Mouse (Mus musculus) heart, embryonic 16.5 days (tissue): ENCODE measurements around the gene Gpank1. TPM values are rescaled to one million over a fixed set of nuclear protein-coding genes. Genes with fewer than 3 reads are reported as not detected.

Experiments used
- ATAC-seq: fragments of 200-750 bp; cut with Nextera tagmentation; replicated peaks from 2 replicates; pipeline ENCODE4 v1.8.0; 2017; ENCODE audit warnings: moderate number of reproducible peaks; ENCODE audit not compliant: insufficient read depth, low FRiP score; ENCODE audit errors: extremely low read depth
- H3K27ac ChIP-seq: fragments of 300-500 bp; sonication (generic); 2 replicates; pipeline ENCODE4 v1.5.1; 2014; ENCODE audit warnings: mild to moderate bottlenecking, low read length, control low read depth, moderate library complexity
- H3K27me3 ChIP-seq: fragments of 300-500 bp; sonication (generic); 2 replicates; pipeline ENCODE4 v1.6.1; 2014; ENCODE audit warnings: low read length, mixed read lengths; ENCODE audit not compliant: control insufficient read depth, insufficient read depth
- H3K36me3 ChIP-seq: fragments of 300-500 bp; sonication (generic); 2 replicates; pipeline ENCODE4 v1.6.1; 2014; ENCODE audit not compliant: control insufficient read depth, insufficient read depth
- H3K4me1 ChIP-seq: fragments of 300-500 bp; sonication (generic); 2 replicates; pipeline ENCODE4 v1.6.1; 2014; ENCODE audit warnings: low read length, mixed read lengths; ENCODE audit not compliant: control insufficient read depth, insufficient read depth
- H3K4me2 ChIP-seq: fragments of 300-500 bp; sonication (generic); 2 replicates; pipeline ENCODE4 v1.6.1; 2014; ENCODE audit warnings: low read depth, mild to moderate bottlenecking, control low read depth, low read length
- H3K4me3 ChIP-seq: fragments of 300-500 bp; sonication (generic); 2 replicates; pipeline ENCODE4 v1.5.1; 2014; ENCODE audit warnings: mild to moderate bottlenecking, control low read depth, low read length
- H3K9ac ChIP-seq: fragments of 300-500 bp; sonication (generic); 2 replicates; pipeline ENCODE4 v1.6.1; 2014; ENCODE audit warnings: low read length, control low read depth
- H3K9me3 ChIP-seq: fragments of 300-500 bp; sonication (generic); replicated peaks from 2 replicates; pipeline ENCODE4 v1.6.1; 2016; ENCODE audit warnings: low read length; ENCODE audit not compliant: control insufficient read depth
- WGBS: fragments of 180-500 bp; shearing (Covaris S2); extraction: QIAGEN DNeasy Blood & Tissue Kit; methylation state at CpG from one replicate; pipeline ENCODE4 v1.1.7; 2014; 5-methylcytosine and 5-hydroxymethylcytosine counted together
- polyA plus RNA-seq: library from polyadenylated mRNA; unstranded; fragments of >200 nt; fragmentation: Nextera tagmentation; extraction: Ambion mirVana; gene quantifications from 2 replicates; pipeline ENCODE4 v1.2.1, GENCODE M21; 2015

Gpank1 gene
- polyA plus RNA-seq, 1 experiment from 2014 or later = 14.9 TPM

GRCm38 (mm10) chr17:35147922-35148639 is 26.8 kb downstream of the Gpank1 start:
- Histone ChIP-seq H3K4me2 (no peak overlapping the region), H3K9me3 (no peaks in the 10 kb centered on the region), H3K4me1 (no peaks in the 10 kb centered on the region), H3K36me3 (peaks cover 81% of the 10 kb centered on the region), H3K27me3 (no peaks in the 10 kb centered on the region), H3K9ac (no peak overlapping the region), H3K4me3 (no peak overlapping the region), H3K27ac (no peak overlapping the region)
- no peak for ATAC-seq
- WGBS = 61% methylated on average over 5 of the region's 5 CpGs

GRCm38 (mm10) chr17:35152121-35152520 is 30.9 kb downstream of the Gpank1 start:
- Histone ChIP-seq H3K36me3 (peaks cover 90% of the 10 kb centered on the region), H3K27me3 (no peaks in the 10 kb centered on the region), H3K4me1 (no peaks in the 10 kb centered on the region), H3K9ac (no peak overlapping the region), H3K27ac (no peak overlapping the region), H3K4me3 (no peak overlapping the region), H3K4me2 (no peak overlapping the region), H3K9me3 (no peaks in the 10 kb centered on the region)
- 94% methylated on average over 4 of the region's 4 CpGs for WGBS
- no peak for ATAC-seq

- Histone ChIP-seq H3K4me2 (no peak overlapping the region), H3K9me3 (no peaks in the 10 kb centered on the region), H3K4me3 (no peak overlapping the region), H3K27me3 (no peaks in the 10 kb centered on the region), H3K4me1 (no peaks in the 10 kb centered on the region), H3K36me3 (peaks cover 96% of the 10 kb centered on the region), H3K9ac (no peak overlapping the region), H3K27ac (no peak overlapping the region)
- no peak for ATAC-seq
- WGBS = 72% methylated on average over 9 of the region's 9 CpGs
Measured at GRCm38 (mm10) chr17:35153077-35153476, 31.8 kb downstream of the Gpank1 start.

- ATAC-seq = no peak
- H3K4me2 ChIP-seq = no peak overlapping the region
- no peaks in the 10 kb centered on the region for H3K9me3 ChIP-seq
- peaks cover 98% of the 10 kb centered on the region for H3K36me3 ChIP-seq
- no peak overlapping the region for H3K27ac ChIP-seq
- no peak overlapping the region for H3K9ac ChIP-seq
- H3K4me3 ChIP-seq = no peak overlapping the region
- no peaks in the 10 kb centered on the region for H3K27me3 ChIP-seq
- H3K4me1 ChIP-seq = no peaks in the 10 kb centered on the region
- WGBS = 87% methylated on average over 4 of the region's 4 CpGs
Measured at GRCm38 (mm10) chr17:35153931-35154330, 32.7 kb downstream of the Gpank1 start.

- Histone ChIP-seq H3K36me3 (peaks cover 98% of the 10 kb centered on the region), H3K27me3 (no peaks in the 10 kb centered on the region), H3K9me3 (no peaks in the 10 kb centered on the region), H3K4me2 (no peak overlapping the region), H3K4me1 (no peaks in the 10 kb centered on the region), H3K4me3 (no peak overlapping the region), H3K9ac (no peak overlapping the region), H3K27ac (no peak overlapping the region)
- 74% methylated on average over 7 of the region's 7 CpGs for WGBS
- no peak for ATAC-seq
Measured at GRCm38 (mm10) chr17:35154616-35155015, 33.4 kb downstream of the Gpank1 start.

- Histone ChIP-seq H3K27ac (no peak overlapping the region), H3K4me1 (no peaks in the 10 kb centered on the region), H3K27me3 (no peaks in the 10 kb centered on the region), H3K9ac (no peak overlapping the region), H3K9me3 (no peaks in the 10 kb centered on the region), H3K36me3 (peaks cover 98% of the 10 kb centered on the region), H3K4me2 (no peak overlapping the region), H3K4me3 (no peak overlapping the region)
- no peak for ATAC-seq
- WGBS = 87% methylated on average over 12 of the region's 12 CpGs
Measured at GRCm38 (mm10) chr17:35155451-35155850, 34.2 kb downstream of the Gpank1 start.

- H3K4me1 ChIP-seq = peaks cover 2% of the 10 kb centered on the region; the same call in 1 of the 2 replicates
- H3K4me3 ChIP-seq = no peak overlapping the region
- H3K27ac ChIP-seq = no peak overlapping the region
- H3K27me3 ChIP-seq = no peaks in the 10 kb centered on the region
- 88% methylated on average over 33 of the region's 33 CpGs for WGBS
- no peaks in the 10 kb centered on the region for H3K9me3 ChIP-seq
- H3K36me3 ChIP-seq = peaks cover 99% of the 10 kb centered on the region
- ATAC-seq = no peak; the same call in 1 of the 2 replicates
- no peak overlapping the region for H3K4me2 ChIP-seq
- no peak overlapping the region for H3K9ac ChIP-seq
Measured at GRCm38 (mm10) chr17:35156461-35157200, 35.4 kb downstream of the Gpank1 start.

GRCm38 (mm10) chr17:35157254-35157653 is 36.0 kb downstream of the Gpank1 start:
- WGBS = 86% methylated on average over 8 of the region's 8 CpGs
- ATAC-seq = no peak

GRCm38 (mm10) chr17:35157661-35158175 is 36.5 kb downstream of the Gpank1 start:
- Histone ChIP-seq H3K4me3 (no peak overlapping the region), H3K36me3 (peaks cover 94% of the 10 kb centered on the region), H3K4me1 (peaks cover 13% of the 10 kb centered on the region), H3K4me2 (no peak overlapping the region), H3K27ac (no peak overlapping the region), H3K9ac (no peak overlapping the region), H3K27me3 (no peaks in the 10 kb centered on the region), H3K9me3 (no peaks in the 10 kb centered on the region)
- no peak for ATAC-seq
- 85% methylated on average over 8 of the region's 8 CpGs for WGBS

More at GRCm38 (mm10) chr17:35157254-35157653, 36.0 kb downstream of the Gpank1 start:
- H3K4me3 ChIP-seq = no peak overlapping the region
- H3K4me2 ChIP-seq = no peak overlapping the region
- peaks cover 99% of the 10 kb centered on the region for H3K36me3 ChIP-seq
- H3K27ac ChIP-seq = no peak overlapping the region
- no peaks in the 10 kb centered on the region for H3K9me3 ChIP-seq
- H3K27me3 ChIP-seq = no peaks in the 10 kb centered on the region
- peaks cover 8% of the 10 kb centered on the region for H3K4me1 ChIP-seq
- H3K9ac ChIP-seq = no peak overlapping the region
